Mouse (Mus musculus): ENCODE data around the gene Igfn1. TPM values are rescaled to one million over a fixed set of nuclear protein-coding genes. Genes with fewer than 3 reads are reported as not detected.

The Igfn1 gene
- 0.05 and 0.09 TPM in 2 replicates for polyA plus RNA-seq (2015; fragmentation: Nextera tagmentation; extraction: Ambion mirVana)

GRCm38 (mm10) chr1:136006292-136006748 is at the start of gene Igfn1:
Gene Igfn1, minus strand, starts transcription at chr1:136006342.
- Histone ChIP-seq H3K9ac (ENCODE audit: low read depth, low read length) (peak within 1 kb of the TSS; percentile 65; the same call in 1 of the 2 replicates), H3K4me2 (ENCODE audit: low read depth, low read length) (peak within 1 kb of the TSS; percentile 77), H3K27me3 (replicated peaks; ENCODE audit: control insufficient read depth, insufficient read depth, low read length) (no peaks in the 10 kb centered on the region), H3K4me1 (ENCODE audit: control insufficient read depth, insufficient read depth, low read length) (no peaks in the 10 kb centered on the region), H3K36me3 (ENCODE audit: control insufficient read depth, insufficient read depth, low read length) (no peaks in the 10 kb centered on the region), H3K9me3 (ENCODE audit: control insufficient read depth, low read length) (no peaks in the 10 kb centered on the region), H3K4me3 (ENCODE audit: low read length) (peak within 1 kb of the TSS; percentile 55), H3K27ac (ENCODE audit: low read length) (no peak within 1 kb of the TSS)
- 77% methylated on average over 3 of the region's 3 CpGs for WGBS
- ATAC-seq, result no peak

GRCm38 (mm10) chr1:136055771-136056170 is 49.6 kb upstream of the Igfn1 start:
- Histone ChIP-seq H3K9ac (ENCODE audit: low read depth, low read length) (no peak overlapping the region), H3K9me3 (ENCODE audit: control insufficient read depth, low read length) (no peaks in the 10 kb centered on the region), H3K27ac (ENCODE audit: low read length) (no peak overlapping the region), H3K36me3 (ENCODE audit: control insufficient read depth, insufficient read depth, low read length) (no peaks in the 10 kb centered on the region), H3K4me3 (ENCODE audit: low read length) (no peak overlapping the region), H3K27me3 (replicated peaks; ENCODE audit: control insufficient read depth, insufficient read depth, low read length) (peaks cover 4% of the 10 kb centered on the region), H3K4me2 (ENCODE audit: low read depth, low read length) (no peak overlapping the region), H3K4me1 (ENCODE audit: control insufficient read depth, insufficient read depth, low read length) (peaks cover 4% of the 10 kb centered on the region; the same call in 1 of the 2 replicates)
- 68% methylated on average over 3 of the region's 3 CpGs for WGBS
- ATAC-seq, result no peak

- H3K27me3 ChIP-seq (replicated peaks; ENCODE audit: control insufficient read depth, insufficient read depth, low read length), result peaks cover 17% of the 10 kb centered on the region
- WGBS, result 53% methylated on average over 11 of the region's 11 CpGs
- no peak within 1 kb of the TSS for H3K27ac ChIP-seq (ENCODE audit: low read length)
- no peak within 1 kb of the TSS for H3K9ac ChIP-seq (ENCODE audit: low read depth, low read length)
- H3K36me3 ChIP-seq (ENCODE audit: control insufficient read depth, insufficient read depth, low read length), result no peaks in the 10 kb centered on the region
- H3K4me2 ChIP-seq (ENCODE audit: low read depth, low read length), result no peak within 1 kb of the TSS
- no peak within 1 kb of the TSS for H3K4me3 ChIP-seq (ENCODE audit: low read length)
- H3K9me3 ChIP-seq (ENCODE audit: control insufficient read depth, low read length), result no peaks in the 10 kb centered on the region
- H3K4me1 ChIP-seq (ENCODE audit: control insufficient read depth, insufficient read depth, low read length), result peaks cover 6% of the 10 kb centered on the region; the same call in 1 of the 2 replicates
- no peak for ATAC-seq
Measured at GRCm38 (mm10) chr1:136052547-136052946, 46.4 kb upstream of the Igfn1 start, which contains the start of gene Cacna1s. Gene Cacna1s, plus strand, starts transcription at chr1:136052750.

- ATAC-seq, result peak; percentile 80
- Histone ChIP-seq H3K36me3 (ENCODE audit: control insufficient read depth, insufficient read depth, low read length) (no peaks in the 10 kb centered on the region), H3K4me2 (ENCODE audit: low read depth, low read length) (peak overlapping the region; percentile 50), H3K9ac (ENCODE audit: low read depth, low read length) (no peak overlapping the region), H3K4me3 (ENCODE audit: low read length) (peak overlapping the region; percentile 30), H3K9me3 (ENCODE audit: control insufficient read depth, low read length) (no peaks in the 10 kb centered on the region), H3K27me3 (replicated peaks; ENCODE audit: control insufficient read depth, insufficient read depth, low read length) (peaks cover 17% of the 10 kb centered on the region), H3K27ac (ENCODE audit: low read length) (no peak overlapping the region), H3K4me1 (ENCODE audit: control insufficient read depth, insufficient read depth, low read length) (peaks cover 6% of the 10 kb centered on the region; the same call in 1 of the 2 replicates)
- WGBS, result 3% methylated on average over 6 of the region's 6 CpGs
Measured at GRCm38 (mm10) chr1:136051465-136051864, 45.3 kb upstream of the Igfn1 start.

- H3K9me3 ChIP-seq (ENCODE audit: control insufficient read depth, low read length), result no peaks in the 10 kb centered on the region
- WGBS, result 1% methylated on average over 36 of the region's 36 CpGs
- 0 out of 2 replicates have a peak overlapping the region, but pooled peaks have one; percentile 25 for H3K9ac ChIP-seq (ENCODE audit: low read depth, low read length)
Measured at GRCm38 (mm10) chr1:136051013-136051315, 44.8 kb upstream of the Igfn1 start.

GRCm38 (mm10) chr1:136050312-136051012 is 44.3 kb upstream of the Igfn1 start, which contains the start of gene Ascl5:
Gene Ascl5, plus strand, starts transcription at chr1:136050804.
- H3K4me2 ChIP-seq (ENCODE audit: low read depth, low read length), result peak within 1 kb of the TSS; percentile 50
- peak; percentile 31 for ATAC-seq
- WGBS, result 25% methylated on average over 29 of the region's 29 CpGs
- no peaks in the 10 kb centered on the region for H3K9me3 ChIP-seq (ENCODE audit: control insufficient read depth, low read length)
- H3K9ac ChIP-seq (ENCODE audit: low read depth, low read length), result 0 out of 2 replicates have a peak within 1 kb of the TSS, but pooled peaks have one; percentile 25
- H3K4me3 ChIP-seq (ENCODE audit: low read length), result peak within 1 kb of the TSS; percentile 30
- H3K36me3 ChIP-seq (ENCODE audit: control insufficient read depth, insufficient read depth, low read length), result no peaks in the 10 kb centered on the region
- no peak within 1 kb of the TSS for H3K27ac ChIP-seq (ENCODE audit: low read length)
- H3K27me3 ChIP-seq (replicated peaks; ENCODE audit: control insufficient read depth, insufficient read depth, low read length), result peaks cover 17% of the 10 kb centered on the region
- peaks cover 6% of the 10 kb centered on the region; the same call in 1 of the 2 replicates for H3K4me1 ChIP-seq (ENCODE audit: control insufficient read depth, insufficient read depth, low read length)

More at GRCm38 (mm10) chr1:136051013-136051315, 44.8 kb upstream of the Igfn1 start:
- H3K36me3 ChIP-seq (ENCODE audit: control insufficient read depth, insufficient read depth, low read length), result no peaks in the 10 kb centered on the region
- peaks cover 17% of the 10 kb centered on the region for H3K27me3 ChIP-seq (replicated peaks; ENCODE audit: control insufficient read depth, insufficient read depth, low read length)
- ATAC-seq, result peak; percentile 70
- H3K4me3 ChIP-seq (ENCODE audit: low read length), result peak overlapping the region; percentile 30
- peaks cover 6% of the 10 kb centered on the region; the same call in 1 of the 2 replicates for H3K4me1 ChIP-seq (ENCODE audit: control insufficient read depth, insufficient read depth, low read length)
- H3K4me2 ChIP-seq (ENCODE audit: low read depth, low read length), result peak overlapping the region; percentile 50
- no peak overlapping the region for H3K27ac ChIP-seq (ENCODE audit: low read length)

- ATAC-seq, result no peak
- H3K4me3 ChIP-seq (ENCODE audit: low read length), result no peak overlapping the region
Measured at GRCm38 (mm10) chr1:136047894-136048293, 41.8 kb upstream of the Igfn1 start.

GRCm38 (mm10) chr1:136047432-136047831 is 41.3 kb upstream of the Igfn1 start:
- Histone ChIP-seq H3K4me1 (ENCODE audit: control insufficient read depth, insufficient read depth, low read length) (peaks cover 6% of the 10 kb centered on the region; the same call in 1 of the 2 replicates), H3K4me3 (ENCODE audit: low read length) (no peak overlapping the region), H3K27me3 (replicated peaks; ENCODE audit: control insufficient read depth, insufficient read depth, low read length) (peaks cover 17% of the 10 kb centered on the region), H3K9me3 (ENCODE audit: control insufficient read depth, low read length) (no peaks in the 10 kb centered on the region), H3K4me2 (ENCODE audit: low read depth, low read length) (no peak overlapping the region), H3K36me3 (ENCODE audit: control insufficient read depth, insufficient read depth, low read length) (no peaks in the 10 kb centered on the region), H3K9ac (ENCODE audit: low read depth, low read length) (no peak overlapping the region), H3K27ac (ENCODE audit: low read length) (no peak overlapping the region)
- 8% methylated on average over 2 of the region's 2 CpGs for WGBS
- ATAC-seq, result no peak

More at GRCm38 (mm10) chr1:136047894-136048293, 41.8 kb upstream of the Igfn1 start:
- Histone ChIP-seq H3K36me3 (ENCODE audit: control insufficient read depth, insufficient read depth, low read length) (no peaks in the 10 kb centered on the region), H3K4me2 (ENCODE audit: low read depth, low read length) (no peak overlapping the region), H3K4me1 (ENCODE audit: control insufficient read depth, insufficient read depth, low read length) (peaks cover 6% of the 10 kb centered on the region; the same call in 1 of the 2 replicates), H3K27ac (ENCODE audit: low read length) (no peak overlapping the region), H3K9ac (ENCODE audit: low read depth, low read length) (no peak overlapping the region), H3K27me3 (replicated peaks; ENCODE audit: control insufficient read depth, insufficient read depth, low read length) (peaks cover 17% of the 10 kb centered on the region), H3K9me3 (ENCODE audit: control insufficient read depth, low read length) (no peaks in the 10 kb centered on the region)
- 76% methylated on average over 9 of the region's 9 CpGs for WGBS

- Histone ChIP-seq H3K27me3 (replicated peaks; ENCODE audit: control insufficient read depth, insufficient read depth, low read length) (peaks cover 13% of the 10 kb centered on the region), H3K36me3 (ENCODE audit: control insufficient read depth, insufficient read depth, low read length) (no peaks in the 10 kb centered on the region), H3K4me3 (ENCODE audit: low read length) (no peak overlapping the region), H3K9me3 (ENCODE audit: control insufficient read depth, low read length) (no peaks in the 10 kb centered on the region), H3K9ac (ENCODE audit: low read depth, low read length) (no peak overlapping the region), H3K4me1 (ENCODE audit: control insufficient read depth, insufficient read depth, low read length) (peaks cover 7% of the 10 kb centered on the region), H3K27ac (ENCODE audit: low read length) (no peak overlapping the region), H3K4me2 (ENCODE audit: low read depth, low read length) (no peak overlapping the region)
- 18% methylated on average over 4 of the region's 4 CpGs for WGBS
- ATAC-seq, result no peak
Measured at GRCm38 (mm10) chr1:136045774-136046173, 39.6 kb upstream of the Igfn1 start.

Measured in intestine, embryonic 16.5 days (tissue).